Mouse (Mus musculus): ENCODE measurements around the gene Ngrn.

Gene Ngrn

DNA sequence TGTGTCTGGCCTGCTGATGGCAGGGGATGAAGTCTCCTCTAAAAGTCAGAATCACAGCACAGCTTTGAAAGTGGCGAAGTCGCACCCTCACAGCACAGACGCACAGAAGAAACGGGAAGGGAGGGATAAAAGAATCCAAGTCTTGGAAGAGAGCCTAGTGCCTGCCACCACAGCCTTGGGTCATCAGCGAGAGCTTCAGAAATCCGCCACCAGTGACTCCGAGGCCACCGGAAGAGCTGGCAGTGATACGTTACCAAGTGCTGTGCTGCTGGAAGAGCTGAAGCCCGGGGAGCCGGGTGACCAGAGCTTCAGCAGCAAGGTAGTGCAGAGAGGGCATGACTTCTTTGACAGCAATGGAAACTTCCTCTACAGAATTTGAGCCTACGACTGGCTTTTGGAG is 3.6 kb downstream of the Ngrn start:
- no peak for DNase-seq

DNA sequence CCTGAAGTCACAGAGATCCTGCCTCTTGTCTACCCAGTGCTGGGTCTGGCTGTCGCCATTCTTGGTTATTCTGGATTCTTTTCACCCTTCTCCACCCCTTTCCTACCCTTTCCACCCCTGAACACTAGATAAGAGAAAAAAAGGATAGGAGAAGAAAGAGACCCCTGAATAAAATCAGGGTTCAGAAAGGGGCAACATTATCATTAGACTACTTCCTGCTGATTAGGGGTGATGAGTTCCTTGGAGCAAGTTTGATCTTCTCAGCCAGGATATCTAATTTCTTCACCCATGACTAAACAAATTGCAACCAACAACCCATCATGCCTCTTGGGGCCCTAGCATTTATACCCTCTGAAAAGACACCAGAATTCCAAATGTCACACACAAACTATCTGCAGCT is 6.7 kb downstream of the Ngrn start:
- no peak for DNase-seq

- peak; percentile 88 to 95 for DNase-seq
Observed at GRCm38 (mm10) chr7:80268897-80269750, 8.1 kb downstream of the Ngrn start, which contains the start of gene Vps33b. Gene Vps33b, plus strand, starts transcription at chr7:80269649.

DNA sequence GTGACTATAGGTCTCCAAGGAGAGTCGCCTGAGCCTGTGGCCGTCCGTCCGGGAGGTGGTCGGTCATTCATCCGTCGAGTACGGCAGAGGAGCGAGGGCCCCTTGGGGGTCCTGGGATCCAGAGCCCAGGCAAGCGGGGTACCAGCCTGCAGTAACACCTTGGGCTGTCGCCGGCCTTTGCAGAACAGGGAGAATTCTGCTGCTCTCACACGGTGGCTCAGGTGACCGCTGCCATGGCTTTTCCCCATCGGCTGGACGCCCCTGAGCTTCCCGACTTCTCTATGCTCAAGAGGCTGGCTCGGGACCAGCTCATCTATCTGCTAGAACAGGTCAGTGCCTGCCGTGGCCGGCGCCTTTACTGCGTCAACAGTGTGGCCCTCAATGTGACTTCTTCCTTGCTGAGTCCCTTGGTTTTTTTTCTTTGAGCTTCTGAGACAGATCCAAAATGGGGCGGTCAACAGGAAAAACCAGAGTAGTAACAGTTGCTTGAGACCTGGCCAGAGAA is 8.8 kb downstream of the Ngrn start:
- DNase-seq, result no peak

GRCm38 (mm10) chr7:80273456-80273855 is 12.4 kb downstream of the Ngrn start:
- DNase-seq, result no peak

DNA sequence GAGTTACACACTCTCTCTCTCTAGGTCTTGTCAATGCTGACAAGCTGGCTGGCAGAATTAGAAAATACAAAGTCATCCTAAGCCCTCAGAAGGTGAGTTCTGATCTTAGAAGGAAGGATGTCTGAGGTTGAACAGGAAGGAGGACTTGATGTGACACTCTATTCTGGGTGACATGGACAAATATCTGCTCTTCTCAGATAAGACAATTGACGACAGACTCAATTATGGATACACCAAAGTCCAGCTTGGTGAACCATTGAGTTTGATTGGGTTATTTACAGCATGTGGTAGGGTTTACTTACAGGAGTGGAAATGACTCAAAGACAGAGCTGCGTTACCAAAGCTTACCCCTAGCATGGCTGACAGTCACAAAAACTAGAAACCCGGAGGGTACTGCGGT is 15.4 kb downstream of the Ngrn start:
- DNase-seq, result no peak

GRCm38 (mm10) chr7:80280032-80280431 is 19.0 kb downstream of the Ngrn start:
- DNase-seq, result no peak

DNA sequence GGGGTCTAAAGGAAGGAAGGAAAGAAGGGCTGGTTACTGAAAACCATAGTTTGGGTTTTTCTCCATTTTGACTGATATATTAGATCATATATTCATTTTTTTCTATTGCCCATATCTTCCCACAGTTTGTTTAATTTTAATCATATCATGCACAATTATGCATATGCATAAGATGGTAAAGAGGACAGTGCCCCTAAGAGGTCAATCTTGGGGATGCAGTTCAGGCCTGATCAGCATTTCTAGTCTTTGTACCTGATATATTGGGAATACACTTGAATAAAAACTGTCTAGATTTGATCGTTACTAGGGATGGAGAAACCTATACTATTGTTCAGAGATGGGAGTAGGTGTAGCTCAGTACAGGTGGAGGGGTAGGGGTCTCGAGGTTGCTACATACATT is 20.0 kb downstream of the Ngrn start:
- DNase-seq, result no peak

DNA sequence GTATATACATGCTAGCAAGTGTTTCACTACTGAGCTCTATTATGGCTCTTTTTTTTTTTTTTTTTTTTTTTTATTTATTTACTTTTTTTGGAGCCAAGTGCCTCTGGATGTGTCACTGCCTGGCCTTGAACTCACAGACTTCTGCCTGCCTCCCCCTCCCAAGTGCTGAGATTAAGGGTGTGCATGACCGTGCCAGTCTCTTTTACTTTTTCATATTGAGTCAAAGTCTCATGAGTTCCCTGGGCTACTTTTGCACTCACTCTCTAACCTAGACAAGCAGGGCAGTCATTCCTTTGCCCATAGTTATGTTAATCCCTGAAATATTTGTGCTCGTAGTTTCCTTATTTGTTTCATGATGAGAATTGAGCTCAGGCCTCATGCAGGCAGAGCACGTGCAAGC is 20.6 kb downstream of the Ngrn start:
- no peak for DNase-seq

DNA sequence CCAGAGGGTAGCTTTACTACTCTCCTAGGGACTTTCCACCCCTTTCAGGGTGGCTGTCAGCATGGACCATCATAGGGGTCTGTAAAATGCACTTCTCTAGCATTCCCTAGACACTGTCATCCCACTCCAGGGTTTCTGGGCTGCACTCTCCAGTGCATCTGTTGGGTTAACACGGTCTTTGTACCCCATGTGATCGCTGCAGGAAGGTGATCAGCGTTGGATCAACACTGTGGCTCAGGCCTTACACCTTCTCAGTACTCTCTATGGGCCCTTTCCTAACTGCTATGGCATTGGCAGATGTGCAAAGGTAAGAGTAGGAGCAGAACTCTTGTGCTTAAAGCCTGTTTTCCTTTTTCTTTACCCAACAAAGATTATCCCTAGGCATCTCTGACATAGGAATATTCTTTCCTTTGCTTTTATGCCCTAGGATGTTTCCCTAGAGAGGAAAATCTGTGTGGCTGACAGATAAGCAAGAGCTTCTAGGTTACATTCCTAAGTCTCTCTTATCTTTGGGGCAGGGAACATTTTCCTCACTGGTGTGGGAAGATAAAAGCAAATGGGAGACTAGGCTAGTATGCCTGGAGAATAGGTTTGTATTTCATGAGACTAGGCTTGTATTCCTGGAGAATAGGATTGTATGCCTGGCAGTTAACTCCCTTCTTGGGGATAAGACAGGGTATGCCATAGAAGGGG is 22.4 kb downstream of the Ngrn start:
- DNase-seq, result no peak

DNA sequence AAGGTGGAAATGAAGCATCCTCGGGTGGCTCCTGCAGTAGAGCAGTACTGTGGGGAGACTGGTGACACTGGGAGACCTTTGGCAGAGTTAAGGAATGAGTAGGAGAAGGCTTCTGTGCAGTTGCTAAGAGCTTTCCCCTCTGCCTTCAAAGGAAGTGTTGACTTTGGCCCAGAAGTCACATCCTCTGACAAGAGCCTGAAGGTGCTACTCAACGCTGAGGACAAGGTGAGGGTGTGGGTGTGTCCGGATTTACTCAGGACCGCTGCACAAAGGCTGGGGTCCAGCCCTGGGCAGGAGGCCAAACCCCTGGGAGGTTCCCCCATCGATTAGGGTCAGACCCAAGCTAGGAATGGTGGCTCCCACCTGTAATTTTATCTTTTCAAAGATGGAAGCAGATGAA is 23.4 kb downstream of the Ngrn start:
- no peak for DNase-seq

- peak; percentile 40 to 66 for DNase-seq
Observed at GRCm38 (mm10) chr7:80285725-80286124, 24.7 kb downstream of the Ngrn start.

- peak in 1 of 2 experiments; percentile 37 for DNase-seq
Observed at GRCm38 (mm10) chr7:80287736-80288135, 26.7 kb downstream of the Ngrn start.

DNA sequence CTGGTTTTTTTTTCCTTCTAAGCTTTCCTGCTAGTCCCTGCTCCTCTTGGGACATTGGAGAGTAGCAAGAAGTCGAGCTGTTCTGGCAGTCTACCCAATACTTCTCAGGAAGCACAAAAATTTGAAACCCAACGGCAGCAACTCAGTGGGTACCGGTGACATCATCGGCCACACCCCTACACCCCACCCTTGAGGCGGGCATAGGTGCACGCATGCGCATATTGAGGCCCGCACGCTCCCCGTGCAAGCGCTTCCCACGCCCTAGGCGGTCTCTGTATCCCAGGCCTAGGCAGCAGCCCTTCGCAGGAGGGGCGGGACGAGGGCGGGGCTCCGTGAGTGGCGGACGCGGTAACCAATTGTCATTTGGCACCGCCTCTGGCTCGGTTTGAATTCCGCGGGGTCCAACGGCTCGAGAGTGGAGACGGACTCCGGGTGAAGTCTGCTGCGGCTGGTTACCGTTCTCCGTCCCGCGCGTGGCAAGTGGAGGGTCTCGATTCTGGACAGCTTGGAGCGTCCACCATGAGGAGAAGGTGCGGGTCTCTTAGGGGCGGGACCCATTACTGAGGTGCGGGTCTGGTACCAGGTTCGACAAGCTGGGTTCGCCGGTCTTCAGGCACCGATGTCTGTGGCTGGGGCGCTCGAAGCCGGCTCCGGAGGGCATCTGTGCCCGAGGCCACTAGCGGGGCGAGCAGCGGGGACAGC is 33.2 kb downstream of the Ngrn start, which contains the start of gene Prc1:
Prc1 (plus strand) TSS at position 389 of the 702 bp plus-strand sequence.
- DNase-seq, result peak; percentile 99

DNA sequence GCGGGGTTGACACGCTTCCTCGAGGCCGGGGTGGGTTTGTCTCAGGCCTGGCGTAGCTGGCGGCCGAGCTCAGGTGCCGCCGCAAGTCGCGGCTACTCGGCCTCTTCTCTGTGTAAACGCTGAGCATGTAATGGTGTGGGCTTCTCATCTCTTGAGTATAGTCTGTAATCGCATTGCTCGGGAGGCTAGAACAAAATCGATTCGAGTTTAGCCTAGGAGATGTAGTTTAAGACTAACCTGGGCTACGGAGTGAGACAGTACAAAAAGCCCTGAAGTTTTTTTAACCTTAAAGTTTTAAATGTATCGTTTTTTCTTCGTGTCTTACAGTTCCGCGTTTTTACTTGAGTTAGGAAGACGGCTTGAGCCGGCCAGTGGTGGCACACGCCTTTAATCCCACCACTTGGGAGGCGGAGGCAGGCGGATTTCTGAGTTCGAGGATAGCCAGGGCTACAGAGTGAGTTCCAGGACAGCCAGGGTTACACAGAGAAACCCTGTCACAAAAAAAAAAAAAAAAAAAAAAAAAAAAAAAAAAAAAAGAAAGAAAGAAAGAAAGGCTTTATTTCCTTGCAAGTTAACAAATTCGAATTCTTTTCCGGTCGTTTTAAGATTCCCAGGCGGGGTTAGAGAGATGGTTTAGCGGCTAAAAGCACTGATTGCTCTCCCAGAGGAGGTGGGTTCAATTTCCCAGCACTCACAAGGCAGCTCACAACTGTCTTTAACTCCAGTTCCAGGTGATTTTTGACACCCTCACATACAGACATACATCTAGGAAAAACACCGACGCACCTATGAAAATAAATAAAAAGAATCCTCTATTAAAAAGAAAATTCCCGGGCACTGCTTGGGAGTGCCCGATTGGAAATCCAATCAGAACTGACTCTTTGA is 34.0 kb downstream of the Ngrn start:
- no peak for DNase-seq

GRCm38 (mm10) chr7:80296462-80296861 is 35.4 kb downstream of the Ngrn start:
- DNase-seq, result no peak

- no peak for DNase-seq
Observed at GRCm38 (mm10) chr7:80297041-80297440, 36.0 kb downstream of the Ngrn start.

GRCm38 (mm10) chr7:80298754-80299153 is 37.7 kb downstream of the Ngrn start:
- no peak for DNase-seq

GRCm38 (mm10) chr7:80299568-80299967 is 38.6 kb downstream of the Ngrn start:
- no peak for DNase-seq

DNA sequence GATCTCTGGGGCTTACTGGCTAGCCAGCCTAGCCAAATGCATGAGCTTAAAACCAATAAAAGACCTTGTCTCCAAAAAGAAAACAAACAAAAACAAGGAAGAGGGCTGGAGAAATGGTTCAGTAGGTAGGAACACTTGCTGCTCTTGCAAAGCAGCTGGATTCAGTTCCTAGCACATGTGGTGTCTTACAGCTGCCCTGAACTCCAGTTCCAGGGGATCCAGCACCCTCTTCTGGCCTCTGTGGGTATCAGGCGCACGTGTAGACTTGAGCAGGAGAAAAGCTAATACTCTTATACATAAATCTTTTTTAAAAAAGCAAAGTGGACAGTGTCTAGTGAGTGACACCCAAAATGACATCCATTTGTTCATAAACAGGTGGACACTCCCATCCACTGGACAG is 40.5 kb downstream of the Ngrn start:
- no peak for DNase-seq

DNA sequence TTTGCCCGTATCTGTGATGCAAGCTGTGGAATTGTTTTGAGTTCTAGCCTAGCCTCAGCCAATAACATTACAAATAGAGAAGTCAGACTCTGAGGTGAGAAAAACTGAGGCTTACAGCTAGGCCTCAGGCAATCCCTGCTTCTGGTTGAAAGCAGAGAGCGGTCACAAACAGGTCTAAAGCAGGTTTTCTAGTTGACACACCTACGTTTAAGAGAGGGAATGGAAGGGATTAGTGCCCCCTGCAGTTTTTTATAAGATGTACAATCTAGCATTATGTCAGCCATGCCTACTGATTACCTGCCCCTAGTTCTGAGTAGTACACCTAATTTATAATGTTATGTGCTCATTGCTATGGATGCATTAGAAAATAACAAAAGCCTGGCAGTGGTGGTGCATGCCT is 46.8 kb downstream of the Ngrn start:
- DNase-seq, result no peak

DNA sequence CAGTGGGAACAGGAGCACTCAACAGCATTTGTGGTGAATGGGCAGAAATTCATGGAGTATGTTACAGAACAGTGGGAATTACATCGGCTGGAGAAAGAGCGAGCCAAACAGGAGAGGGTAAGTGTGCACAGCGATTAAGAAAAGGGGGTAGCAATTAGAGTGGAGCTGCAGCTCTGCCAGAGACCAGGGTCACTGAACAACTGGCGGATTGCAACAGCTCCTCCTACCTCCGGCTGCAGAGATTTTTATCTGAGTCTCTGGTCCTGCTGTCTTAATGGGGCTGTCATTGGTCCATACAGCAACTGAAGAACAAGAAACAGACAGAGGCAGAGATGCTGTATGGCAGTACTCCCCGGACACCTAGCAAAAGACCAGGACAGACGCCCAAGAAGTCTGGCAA is 49.8 kb downstream of the Ngrn start:
- DNase-seq, result no peak
